Mouse (Mus musculus): Measurements from ENCODE around the gene Hist2h4.

- no peak for TF ChIP-seq CTCF (IDR thresholded peaks at IDR 0.05; ENCODE audit: low read depth, low read length)
- no peak for TF ChIP-seq POLR2A (IDR thresholded peaks at IDR 0.05; ENCODE audit: borderline replicate concordance, low read depth, low read length)
Measured at GRCm38 (mm10) chr3:96249034-96249345, 14.1 kb downstream of the Hist2h4 start.
